Mouse (Mus musculus) MEL-GATA-1-ER (cell line): ENCODE measurements around the gene Mff.

Experiments used
- DNase-seq: peaks from one replicate; pipeline ENCODE4 v3.0.0-alpha.2; 2012; ENCODE audit warnings: low read depth; ENCODE audit errors: extremely low read depth

The Mff gene

GRCm38 (mm10) chr1:82771022-82771586 is 46.4 kb downstream of the Mff start, which contains the start of gene Gm47791:
TSS of gene Gm47791 (minus strand) at chr1:82771243.
- peak; percentile 53 for DNase-seq

GRCm38 (mm10) chr1:82772428-82772827 is 47.7 kb downstream of the Mff start:
- no peak for DNase-seq

DNA sequence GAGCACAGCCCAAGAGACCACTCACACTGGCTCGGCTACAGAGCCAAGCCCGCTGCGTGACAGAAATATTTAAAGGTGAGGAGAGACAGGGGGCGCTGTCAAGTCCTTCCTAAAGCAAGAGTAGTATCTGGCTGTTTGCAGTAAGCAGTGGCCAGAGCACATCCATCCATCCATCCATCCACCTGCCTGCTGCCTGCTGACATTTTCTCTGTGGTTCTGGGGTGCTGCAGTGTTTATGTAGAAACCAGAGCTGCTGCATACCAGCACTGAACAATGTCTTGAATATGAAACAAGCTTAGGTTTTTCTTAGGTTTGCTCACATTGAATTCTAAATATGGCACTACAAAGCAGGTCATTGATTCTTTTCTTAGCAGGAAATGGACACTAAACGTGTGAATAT is 48.5 kb downstream of the Mff start:
- DNase-seq: no peak

DNA sequence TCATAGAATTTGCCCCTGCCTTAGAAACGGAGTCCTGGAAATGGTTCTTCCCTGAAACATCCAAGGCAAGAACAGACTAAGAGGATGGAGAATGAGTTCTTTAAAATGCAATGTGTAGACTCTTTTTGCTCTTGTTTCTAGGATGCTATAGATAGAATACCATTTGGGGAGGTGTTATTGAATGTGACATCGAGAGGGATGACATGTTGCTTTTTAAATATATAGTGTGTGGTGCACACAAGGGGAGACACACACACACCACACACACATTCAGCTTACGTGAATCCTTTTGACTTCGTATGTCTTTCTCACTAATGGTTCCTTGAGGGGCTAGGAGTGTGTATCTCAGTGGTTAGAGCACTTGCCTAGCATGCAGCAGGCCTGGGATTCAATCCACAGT is 50.6 kb downstream of the Mff start:
- no peak for DNase-seq

DNA sequence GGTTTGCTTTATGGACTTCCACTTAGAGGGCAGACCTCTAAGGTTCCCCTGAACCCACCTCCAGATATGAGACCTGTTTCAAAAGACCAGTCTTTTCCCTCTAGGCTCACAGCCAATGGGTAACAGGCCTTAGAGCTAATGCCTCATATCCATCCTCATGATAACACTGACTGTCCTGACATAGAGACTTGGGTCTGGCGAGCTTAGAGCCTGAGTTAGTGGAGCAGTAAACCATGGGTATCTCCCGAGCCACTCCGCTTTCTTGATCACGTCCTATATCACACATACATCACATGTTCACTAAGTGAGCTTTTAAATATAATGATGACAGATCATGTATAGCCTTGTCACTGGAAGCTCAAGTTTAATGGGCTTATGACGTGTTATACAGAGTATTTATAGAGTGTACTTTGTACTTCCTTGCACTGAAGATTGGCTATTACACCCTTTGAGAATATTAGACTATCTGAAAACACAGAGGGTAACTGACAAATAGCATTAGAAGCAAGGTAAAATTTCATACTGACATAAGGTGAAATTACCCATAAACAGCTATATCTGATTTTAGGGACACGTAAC is 54.8 kb downstream of the Mff start:
- no peak for DNase-seq

- DNase-seq: no peak
These were observed 58.9 kb downstream of the Mff start for GRCm38 (mm10) chr1:82783559-82783958.

DNA sequence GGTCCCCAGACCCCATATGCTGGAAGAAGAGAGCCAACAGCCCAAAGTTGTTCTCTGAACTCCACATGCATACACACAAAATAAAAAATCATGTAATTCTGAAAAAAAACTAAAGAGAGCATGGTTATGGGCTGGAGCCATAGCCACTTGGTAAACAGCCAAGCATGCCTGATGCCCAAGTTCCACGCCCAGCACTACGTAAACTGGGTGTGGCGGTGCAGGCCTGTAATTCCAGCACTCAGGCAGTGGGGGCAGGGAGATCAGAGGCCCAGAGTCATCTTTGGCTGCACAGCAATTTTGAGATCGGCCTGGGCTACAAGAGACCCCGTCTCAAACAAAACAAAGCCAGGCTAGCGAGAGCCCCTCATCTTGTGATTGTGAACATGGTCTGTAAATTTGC is 60.9 kb downstream of the Mff start:
- DNase-seq: no peak

- DNase-seq: peak; percentile 8
These were observed 62.7 kb downstream of the Mff start for GRCm38 (mm10) chr1:82787414-82787813.

DNA sequence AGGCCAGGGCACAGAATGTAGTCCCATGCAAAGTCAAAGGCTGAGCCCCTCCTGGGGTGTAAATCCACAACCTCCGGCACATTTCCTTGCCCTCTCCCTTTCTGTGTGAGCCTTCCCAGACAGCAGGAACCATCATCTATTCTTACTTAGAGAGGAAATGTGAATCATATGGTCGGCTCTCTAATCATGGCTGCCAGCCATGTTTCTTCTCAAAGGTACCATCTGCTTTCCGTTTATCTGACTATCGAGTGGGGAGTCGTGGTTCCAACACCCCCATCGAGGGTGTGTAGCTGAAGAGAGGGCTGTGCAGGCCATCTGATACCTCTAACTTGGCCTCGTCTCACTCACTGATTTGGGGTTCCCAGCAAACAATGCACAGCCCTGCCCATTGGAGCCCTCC is 63.4 kb downstream of the Mff start:
- no peak for DNase-seq

DNA sequence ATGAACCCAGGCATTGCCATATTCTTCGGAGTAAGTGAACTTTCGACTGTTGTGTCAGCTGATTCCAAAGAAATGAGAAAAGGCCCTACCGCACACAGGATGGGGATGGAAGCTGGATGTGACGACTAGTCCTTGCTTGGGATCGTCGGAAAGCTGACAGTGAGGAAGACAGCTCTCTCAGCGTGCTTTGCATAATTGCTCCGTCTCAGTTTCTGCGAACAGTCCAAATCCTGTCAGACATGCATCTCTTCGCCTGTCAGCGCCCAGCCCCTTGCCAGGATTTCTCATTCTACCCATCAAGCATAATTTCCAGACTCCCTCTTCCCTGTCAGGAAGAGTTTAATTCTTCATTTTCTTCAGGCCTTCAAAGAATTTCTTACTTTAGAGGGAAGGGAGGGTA is 66.4 kb downstream of the Mff start:
- DNase-seq: no peak

GRCm38 (mm10) chr1:82792238-82792637 is 67.5 kb downstream of the Mff start:
- DNase-seq: no peak

DNA sequence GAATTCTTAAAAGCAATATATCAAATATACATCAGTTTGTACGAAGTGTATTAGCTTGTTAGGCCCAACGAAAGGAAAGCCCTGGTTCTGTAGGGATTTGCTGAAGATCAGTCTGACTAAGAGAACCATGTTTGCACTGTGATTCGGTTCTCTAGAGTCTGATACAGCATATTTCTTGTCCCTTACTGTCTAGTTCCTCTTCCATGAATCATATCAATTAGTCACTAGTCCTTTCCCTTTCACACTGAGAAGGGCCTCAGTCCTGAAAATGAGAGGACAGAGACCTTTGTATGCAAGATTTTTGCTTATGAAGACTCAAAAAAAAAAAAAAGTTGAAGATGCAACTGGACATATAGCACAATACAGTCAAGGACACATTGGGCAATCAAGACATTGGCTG is 68.4 kb downstream of the Mff start:
- DNase-seq: no peak

DNA sequence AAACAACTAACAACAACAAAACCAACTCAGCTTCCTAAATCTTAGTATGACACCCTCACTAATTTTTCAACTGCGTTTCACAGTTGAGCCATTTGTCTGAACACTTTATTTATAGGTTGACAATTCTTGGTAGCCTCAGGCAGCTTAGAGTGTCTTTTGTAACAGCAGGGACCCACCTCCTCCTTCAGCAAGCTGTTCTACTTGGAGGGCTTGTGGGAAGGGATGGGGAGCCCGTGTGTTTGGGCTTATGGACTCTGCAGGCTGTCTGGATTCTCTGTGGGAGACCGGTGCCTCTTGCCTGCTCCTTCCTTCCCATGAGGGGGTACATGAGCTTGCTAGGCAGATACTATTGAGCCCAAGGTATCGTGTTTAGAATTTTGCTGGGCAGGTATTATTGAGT is 69.3 kb downstream of the Mff start:
- DNase-seq: no peak

GRCm38 (mm10) chr1:82795211-82795610 is 70.5 kb downstream of the Mff start:
- DNase-seq: no peak

DNA sequence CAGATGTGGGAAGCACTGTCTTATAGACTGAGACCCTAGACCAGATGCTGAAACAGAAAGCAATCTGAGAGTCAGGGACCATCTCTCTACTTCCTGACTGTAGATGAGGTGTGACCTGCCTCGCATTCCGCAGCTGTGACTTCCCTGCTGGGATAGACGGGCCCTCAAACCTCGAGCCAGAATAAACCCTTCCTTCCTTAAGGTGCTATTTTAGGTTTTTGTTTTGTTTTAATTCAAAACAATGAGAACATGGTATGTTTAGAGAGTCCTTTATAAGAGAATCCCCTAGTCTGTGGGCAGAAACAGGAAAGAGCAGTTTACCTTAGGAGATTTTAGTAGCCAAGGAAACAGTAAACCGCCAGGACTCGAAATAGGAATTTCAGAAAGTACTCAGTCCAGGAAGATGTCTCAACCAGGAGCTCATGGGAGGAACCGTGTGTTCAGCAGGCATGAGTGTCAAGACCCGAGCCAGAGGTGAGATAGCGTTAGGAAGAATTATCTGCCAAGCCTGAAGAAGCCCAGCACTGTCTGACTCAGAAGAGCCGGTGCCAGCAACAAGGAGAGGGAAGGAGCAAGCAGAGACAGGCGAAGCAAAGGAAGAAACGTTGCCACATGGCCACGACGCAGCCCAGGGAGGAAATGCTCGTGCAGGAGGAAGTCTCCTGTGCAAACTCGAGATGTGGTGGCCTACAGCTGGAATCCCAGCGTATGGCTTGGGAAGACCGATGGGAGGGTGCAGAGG is 71.2 kb downstream of the Mff start:
- DNase-seq: no peak

- no peak for DNase-seq
These were observed 72.4 kb downstream of the Mff start for GRCm38 (mm10) chr1:82797088-82797487.

DNA sequence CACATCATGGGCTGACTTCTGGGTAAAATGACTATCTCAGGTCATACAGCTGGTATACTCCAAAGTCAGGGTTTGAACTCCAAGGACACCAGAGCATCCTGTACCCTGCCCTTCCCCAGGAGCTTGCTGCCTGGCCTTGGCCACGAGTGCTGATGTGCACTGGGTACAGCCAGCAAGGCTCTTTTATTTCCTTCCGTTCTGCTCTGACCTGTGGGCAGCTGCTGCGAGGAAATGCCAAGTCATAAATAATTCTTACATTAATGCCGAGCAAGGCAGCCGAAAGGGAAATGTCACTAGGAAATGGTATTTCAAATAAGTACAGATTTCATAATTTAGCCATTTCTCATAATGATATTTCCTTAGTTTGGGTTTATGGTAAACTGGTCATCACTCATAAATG is 73.6 kb downstream of the Mff start:
- DNase-seq: no peak

GRCm38 (mm10) chr1:82798922-82799321 is 74.2 kb downstream of the Mff start:
- no peak for DNase-seq

DNA sequence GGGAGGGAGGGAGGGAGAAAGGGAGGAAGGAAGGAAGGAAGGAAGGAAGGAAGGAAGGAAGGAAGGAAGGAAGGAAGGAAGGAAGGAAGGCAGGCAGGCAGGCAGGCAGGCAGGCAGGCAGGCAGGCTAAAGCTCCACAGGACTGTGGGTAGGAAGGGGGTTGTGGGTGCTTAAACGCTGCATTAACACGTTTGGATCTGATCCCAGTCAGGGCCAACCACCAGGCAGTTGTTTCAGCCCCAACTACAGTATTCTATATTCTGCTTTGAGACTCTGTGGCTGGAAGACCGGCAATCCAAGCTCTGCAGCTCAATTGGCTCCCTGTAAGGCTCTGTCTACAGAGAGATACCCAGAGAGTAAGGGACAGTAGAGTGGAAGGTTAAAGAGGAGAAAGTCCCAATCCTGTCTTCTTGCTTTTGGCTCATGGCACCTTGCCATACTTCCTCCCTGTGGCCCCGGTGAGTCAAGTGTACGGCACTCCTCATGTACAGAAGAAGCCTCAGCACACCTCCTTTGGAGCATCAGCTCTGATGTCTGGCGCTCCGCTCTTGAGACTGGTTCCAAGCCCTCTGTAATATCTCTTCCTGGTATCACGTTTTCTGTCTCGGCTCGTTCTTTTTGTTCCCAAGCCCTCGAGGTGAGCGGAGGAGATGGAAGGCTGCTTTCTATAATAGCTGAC is 76.6 kb downstream of the Mff start:
- no peak for DNase-seq
